Mouse (Mus musculus): ENCODE results near the gene Gm10184. TPM values are rescaled to one million over a fixed set of nuclear protein-coding genes. Genes with fewer than 3 reads are reported as not detected.
"Not testable (repeated sequence)": the region's sequence is repeated elsewhere in the genome, so short reads cannot be mapped to it uniquely, and the experiment has no call there.

Gm10184 gene
- 30.2 and 51.5 TPM in 2 replicates for polyA plus RNA-seq (2015; fragmentation: Nextera tagmentation; extraction: Ambion mirVana)

GRCm38 (mm10) chr17:89910349-89910748, at the start of gene Gm10184:
Gm10184 (minus strand) TSS chr17:89910449.
- no peaks in the 10 kb centered on the region for H3K27me3 ChIP-seq (replicated peaks; ENCODE audit: control insufficient read depth, insufficient read depth, low read length)
- H3K4me3 ChIP-seq (replicated peaks; ENCODE audit: low read length): no peak within 1 kb of the TSS
- H3K9ac ChIP-seq (replicated peaks; ENCODE audit: low read depth, low read length): no peak within 1 kb of the TSS
- no peaks in the 10 kb centered on the region for H3K36me3 ChIP-seq (ENCODE audit: control insufficient read depth, insufficient read depth)
- ATAC-seq: no peak
- 97% methylated on average over 6 of the region's 6 CpGs for WGBS
- H3K9me3 ChIP-seq (ENCODE audit: control insufficient read depth, low read length): no peaks in the 10 kb centered on the region
- no peaks in the 10 kb centered on the region for H3K4me1 ChIP-seq (replicated peaks; ENCODE audit: control insufficient read depth, insufficient read depth, low read length)
- no peak within 1 kb of the TSS for H3K4me2 ChIP-seq (ENCODE audit: low read length)
- H3K27ac ChIP-seq (ENCODE audit: low read length): no peak within 1 kb of the TSS

DNA sequence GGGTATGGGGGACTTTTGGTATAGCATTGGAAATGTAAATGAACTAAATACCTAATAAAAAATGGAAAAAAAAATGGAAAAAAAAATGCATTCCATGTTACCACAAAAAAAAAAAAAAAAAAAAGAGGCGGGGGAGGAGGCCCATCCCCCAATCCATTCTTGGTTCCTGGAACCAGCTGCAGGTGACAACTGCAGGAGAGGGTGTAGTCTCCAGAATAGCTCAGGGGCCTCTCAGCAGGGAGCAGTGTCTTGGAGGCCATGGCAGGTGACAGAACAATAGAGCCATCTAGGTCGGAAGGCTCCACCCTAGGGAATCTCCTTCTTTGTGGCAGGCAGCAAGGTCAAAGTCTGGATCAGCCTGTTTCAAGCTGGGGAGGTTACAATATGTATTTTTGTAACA, 23.7 kb upstream of the Gm10184 start:
- Histone ChIP-seq H3K27me3 (replicated peaks; ENCODE audit: control insufficient read depth, insufficient read depth, low read length) (no peaks in the 10 kb centered on the region), H3K36me3 (ENCODE audit: control insufficient read depth, insufficient read depth) (no peaks in the 10 kb centered on the region), H3K4me2 (ENCODE audit: low read length) (no peak overlapping the region), H3K4me3 (replicated peaks; ENCODE audit: low read length) (no peak overlapping the region), H3K9me3 (ENCODE audit: control insufficient read depth, low read length) (no peaks in the 10 kb centered on the region), H3K27ac (ENCODE audit: low read length) (no peak overlapping the region), H3K9ac (replicated peaks; ENCODE audit: low read depth, low read length) (no peak overlapping the region), H3K4me1 (replicated peaks; ENCODE audit: control insufficient read depth, insufficient read depth, low read length) (no peaks in the 10 kb centered on the region)
- ATAC-seq: no peak
- WGBS: 60% methylated on average over 2 of the region's 2 CpGs

GRCm38 (mm10) chr17:89907686-89908085, 2.6 kb downstream of the Gm10184 start:
- H3K36me3 ChIP-seq (ENCODE audit: control insufficient read depth, insufficient read depth): no peaks in the 10 kb centered on the region
- no peaks in the 10 kb centered on the region for H3K27me3 ChIP-seq (replicated peaks; ENCODE audit: control insufficient read depth, insufficient read depth, low read length)
- H3K9ac ChIP-seq (replicated peaks; ENCODE audit: low read depth, low read length): no peak overlapping the region
- no peak overlapping the region for H3K4me3 ChIP-seq (replicated peaks; ENCODE audit: low read length)
- H3K9me3 ChIP-seq (ENCODE audit: control insufficient read depth, low read length): no peaks in the 10 kb centered on the region
- no peak overlapping the region for H3K4me2 ChIP-seq (ENCODE audit: low read length)
- H3K27ac ChIP-seq (ENCODE audit: low read length): no peak overlapping the region
- no peaks in the 10 kb centered on the region for H3K4me1 ChIP-seq (replicated peaks; ENCODE audit: control insufficient read depth, insufficient read depth, low read length)
- no peak for ATAC-seq

- H3K27me3 ChIP-seq (replicated peaks; ENCODE audit: control insufficient read depth, insufficient read depth, low read length); H3K9ac ChIP-seq (replicated peaks; ENCODE audit: low read depth, low read length); H3K4me1 ChIP-seq (replicated peaks; ENCODE audit: control insufficient read depth, insufficient read depth, low read length); H3K27ac ChIP-seq (ENCODE audit: low read length); H3K4me3 ChIP-seq (replicated peaks; ENCODE audit: low read length); H3K9me3 ChIP-seq (ENCODE audit: control insufficient read depth, low read length); H3K4me2 ChIP-seq (ENCODE audit: low read length); H3K36me3 ChIP-seq (ENCODE audit: control insufficient read depth, insufficient read depth); ATAC-seq: not testable (repeated sequence)
- WGBS: 96% methylated on average over 5 of the region's 5 CpGs
These were observed 5.5 kb downstream of the Gm10184 start for GRCm38 (mm10) chr17:89904701-89905100.

- Histone ChIP-seq H3K4me3 (replicated peaks; ENCODE audit: low read length) (no peak overlapping the region), H3K27ac (ENCODE audit: low read length) (no peak overlapping the region), H3K36me3 (ENCODE audit: control insufficient read depth, insufficient read depth) (no peaks in the 10 kb centered on the region), H3K4me2 (ENCODE audit: low read length) (no peak overlapping the region), H3K9me3 (ENCODE audit: control insufficient read depth, low read length) (no peaks in the 10 kb centered on the region), H3K9ac (replicated peaks; ENCODE audit: low read depth, low read length) (no peak overlapping the region), H3K4me1 (replicated peaks; ENCODE audit: control insufficient read depth, insufficient read depth, low read length) (no peaks in the 10 kb centered on the region), H3K27me3 (replicated peaks; ENCODE audit: control insufficient read depth, insufficient read depth, low read length) (no peaks in the 10 kb centered on the region)
- 88% methylated on average over 1 of the region's 1 CpGs for WGBS
- no peak for ATAC-seq
These were observed 7.5 kb downstream of the Gm10184 start for GRCm38 (mm10) chr17:89902767-89903166.

DNA sequence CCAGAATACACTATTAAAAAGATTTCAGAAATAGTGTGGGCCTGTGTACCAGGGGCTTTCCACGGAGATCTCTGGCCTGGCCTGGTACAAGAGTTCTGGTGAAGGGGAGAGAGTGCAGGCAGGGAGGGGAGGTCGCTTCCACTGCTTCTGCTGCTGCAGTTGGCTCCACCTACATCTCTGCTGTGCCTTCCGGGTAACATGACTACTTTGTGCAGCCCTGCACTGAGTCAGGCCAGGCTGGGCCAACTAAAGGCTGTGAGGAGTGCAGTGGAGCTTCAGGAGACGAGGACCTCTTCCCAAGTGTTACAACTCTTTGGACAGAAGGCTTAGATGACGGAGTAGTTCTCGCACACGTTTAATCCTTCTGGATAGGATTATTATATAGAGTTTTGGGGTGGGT, 9.6 kb downstream of the Gm10184 start:
- Histone ChIP-seq H3K9me3 (ENCODE audit: control insufficient read depth, low read length) (no peaks in the 10 kb centered on the region), H3K4me2 (ENCODE audit: low read length) (no peak overlapping the region), H3K27ac (ENCODE audit: low read length) (no peak overlapping the region), H3K9ac (replicated peaks; ENCODE audit: low read depth, low read length) (no peak overlapping the region), H3K27me3 (replicated peaks; ENCODE audit: control insufficient read depth, insufficient read depth, low read length) (no peaks in the 10 kb centered on the region), H3K4me3 (replicated peaks; ENCODE audit: low read length) (no peak overlapping the region), H3K4me1 (replicated peaks; ENCODE audit: control insufficient read depth, insufficient read depth, low read length) (no peaks in the 10 kb centered on the region), H3K36me3 (ENCODE audit: control insufficient read depth, insufficient read depth) (no peaks in the 10 kb centered on the region)
- no peak for ATAC-seq
- WGBS: 69% methylated on average over 7 of the region's 7 CpGs

DNA sequence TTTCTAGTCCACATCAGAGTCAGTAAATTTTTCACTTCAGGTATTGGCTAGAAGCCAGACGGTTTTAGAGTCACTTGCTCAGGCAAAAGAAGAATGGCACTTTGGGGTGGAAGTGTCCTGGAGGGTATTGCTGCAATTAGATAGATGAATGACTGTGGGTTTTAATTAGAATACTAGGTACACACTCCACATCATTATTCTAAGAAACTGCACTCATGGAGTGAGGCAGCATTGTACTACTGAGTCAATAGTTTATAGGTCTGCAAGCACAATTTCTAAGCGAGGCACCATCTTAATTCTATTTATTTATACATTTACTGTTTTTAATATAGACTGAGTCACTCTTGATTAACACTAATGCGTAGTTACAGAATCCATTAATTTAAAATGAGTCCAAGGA, 10.4 kb downstream of the Gm10184 start:
- ATAC-seq: no peak
- no peak overlapping the region for H3K9ac ChIP-seq (replicated peaks; ENCODE audit: low read depth, low read length)
- H3K27ac ChIP-seq (ENCODE audit: low read length): no peak overlapping the region
- WGBS: 39% methylated on average over 3 of the region's 3 CpGs
- H3K4me1 ChIP-seq (replicated peaks; ENCODE audit: control insufficient read depth, insufficient read depth, low read length): no peaks in the 10 kb centered on the region
- no peak overlapping the region for H3K4me2 ChIP-seq (ENCODE audit: low read length)
- H3K9me3 ChIP-seq (ENCODE audit: control insufficient read depth, low read length): no peaks in the 10 kb centered on the region
- no peaks in the 10 kb centered on the region for H3K27me3 ChIP-seq (replicated peaks; ENCODE audit: control insufficient read depth, insufficient read depth, low read length)
- H3K36me3 ChIP-seq (ENCODE audit: control insufficient read depth, insufficient read depth): no peaks in the 10 kb centered on the region
- no peak overlapping the region for H3K4me3 ChIP-seq (replicated peaks; ENCODE audit: low read length)

- H3K27me3 ChIP-seq (replicated peaks; ENCODE audit: control insufficient read depth, insufficient read depth, low read length): no peaks in the 10 kb centered on the region
- no peaks in the 10 kb centered on the region for H3K9me3 ChIP-seq (ENCODE audit: control insufficient read depth, low read length)
- peaks cover 3% of the 10 kb centered on the region for H3K4me1 ChIP-seq (replicated peaks; ENCODE audit: control insufficient read depth, insufficient read depth, low read length)
- no peaks in the 10 kb centered on the region for H3K36me3 ChIP-seq (ENCODE audit: control insufficient read depth, insufficient read depth)
- no peak overlapping the region for H3K27ac ChIP-seq (ENCODE audit: low read length)
- no peak overlapping the region for H3K4me3 ChIP-seq (replicated peaks; ENCODE audit: low read length)
- H3K4me2 ChIP-seq (ENCODE audit: low read length): no peak overlapping the region
- H3K9ac ChIP-seq (replicated peaks; ENCODE audit: low read depth, low read length): no peak overlapping the region
- 27% methylated on average over 3 of the region's 3 CpGs for WGBS
- peak; percentile 90 for ATAC-seq
These were observed 45.3 kb downstream of the Gm10184 start for GRCm38 (mm10) chr17:89864996-89865395.

Measured in forebrain, embryonic 16.5 days (tissue).